ENCODE assay signal across 19 mouse cellular contexts in the genomic region with DNA sequence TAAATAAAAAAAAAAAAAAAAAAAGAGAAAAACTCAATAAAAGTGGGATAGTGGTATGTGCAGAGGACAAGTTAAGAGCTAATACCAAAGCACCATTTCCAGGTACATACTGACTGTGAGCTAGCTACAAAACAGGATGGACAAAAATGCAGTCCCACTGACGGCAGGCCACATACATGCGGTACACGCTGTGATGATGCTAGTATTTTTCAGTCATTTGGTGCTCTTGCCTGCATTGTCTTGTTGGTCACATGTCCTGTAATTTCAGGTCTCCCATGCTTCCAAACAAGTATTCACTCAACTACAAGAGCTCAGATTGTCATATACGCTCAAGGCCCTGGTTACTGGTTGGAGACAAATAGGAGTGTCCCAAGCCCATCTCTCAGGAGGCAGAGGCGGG. TPM values are rescaled to one million over a fixed set of nuclear protein-coding genes. Genes with fewer than 3 reads are reported as not detected.
"Had no signal": no experiment of that assay in that cellular context is flagged by ENCODE, and none has a peak within 500 bp of the region (broad histone marks: within the 10 kb centered on the region; RNA-seq: fewer than 3 reads in every experiment).

No protein-coding gene starts in this region.

- DNase-seq: kidney, adult 9 months; kidney, postnatal 36 days; layer of hippocampus, adult 9-11 months; layer of hippocampus, postnatal 36 days; left cerebral cortex, postnatal 4 days; lung, adult 18-20 months; lung, postnatal 36 days; thymus, adult 2 months; thymus, postnatal 25 days had no signal

- H3K4me3 ChIP-seq: limb, embryonic 13.5 days; midbrain, embryonic 15.5 days; neural tube, embryonic 12.5 days; stomach, embryonic 15.5 days had no signal

- ATAC-seq: midbrain, embryonic 15.5 days had no signal

- H3K9ac ChIP-seq: limb, embryonic 13.5 days; liver, embryonic 14.5 days; midbrain, embryonic 15.5 days; neural tube, embryonic 12.5 days; stomach, embryonic 15.5 days had no signal

- H3K27ac ChIP-seq: kidney, postnatal 0 days; limb, embryonic 13.5 days; liver, embryonic 14.5 days; midbrain, embryonic 15.5 days; neural tube, embryonic 12.5 days had no signal

- H3K36me3 ChIP-seq: limb, embryonic 13.5 days; midbrain, embryonic 15.5 days; neural tube, embryonic 12.5 days; stomach, embryonic 15.5 days had no signal

- H3K4me2 ChIP-seq: limb, embryonic 13.5 days; midbrain, embryonic 11.5 days; neural tube, embryonic 12.5 days; stomach, embryonic 15.5 days had no signal

- H3K4me1 ChIP-seq: neural tube, embryonic 12.5 days; stomach, embryonic 15.5 days had no signal

- H3K9me3 ChIP-seq: limb, embryonic 13.5 days; midbrain, embryonic 15.5 days; neural tube, embryonic 12.5 days; stomach, embryonic 15.5 days had no signal

RNA-seq across cellular contexts. Expression of a gene that starts 56.6 kb away (rescaled TPM):
- total RNA-seq: megakaryocyte progenitor cell, adult 5-6 weeks; monocyte, adult 5-6 weeks had no signal
- polyA plus RNA-seq: spleen, adult 2 months had no signal
